Mouse (Mus musculus) limb, embryonic 15.5 days (tissue): ENCODE measurements around the gene Ptprcap. TPM values are rescaled to one million over a fixed set of nuclear protein-coding genes. Genes with fewer than 3 reads are reported as not detected.

ENCODE experiments used
- ATAC-seq: fragments of 200-750 bp; cut with Nextera tagmentation; 2 replicates; pipeline ENCODE4 v1.8.0; 2017; ENCODE audit warnings: low read depth, moderate TSS enrichment; ENCODE audit not compliant: insufficient number of reproducible peaks, low FRiP score, low TSS enrichment
- H3K27ac ChIP-seq: fragments of 300-500 bp; sonication (generic); 2 replicates; pipeline ENCODE4 v1.5.1; 2015; ENCODE audit warnings: moderate library complexity, mild to moderate bottlenecking, inconsistent platforms
- H3K27me3 ChIP-seq: fragments of 300-500 bp; sonication (generic); 2 replicates; pipeline ENCODE4 v1.6.1; 2015; ENCODE audit warnings: inconsistent platforms
- H3K36me3 ChIP-seq: fragments of 300-500 bp; sonication (generic); 2 replicates; pipeline ENCODE4 v1.6.1; 2015; ENCODE audit warnings: inconsistent platforms
- H3K4me1 ChIP-seq: fragments of 300-500 bp; sonication (generic); 2 replicates; pipeline ENCODE4 v1.6.1; 2015; ENCODE audit warnings: inconsistent platforms
- H3K4me2 ChIP-seq: fragments of 300-500 bp; sonication (generic); 2 replicates; pipeline ENCODE4 v1.6.1; 2015; ENCODE audit warnings: mild to moderate bottlenecking, inconsistent platforms
- H3K4me3 ChIP-seq: fragments of 300-500 bp; sonication (generic); 2 replicates; pipeline ENCODE4 v1.5.1; 2015; ENCODE audit warnings: mild to moderate bottlenecking, inconsistent platforms
- H3K9ac ChIP-seq: fragments of 300-500 bp; sonication (generic); 2 replicates; pipeline ENCODE4 v1.6.1; 2015; ENCODE audit warnings: inconsistent platforms
- H3K9me3 ChIP-seq: fragments of 300-500 bp; sonication (generic); 2 replicates; pipeline ENCODE4 v1.6.1; 2016; ENCODE audit warnings: inconsistent platforms
- WGBS: fragments of 180-500 bp; shearing (Covaris S2); methylation state at CpG from one replicate; pipeline ENCODE4 v1.1.7; 2015; 5-methylcytosine and 5-hydroxymethylcytosine counted together
- polyA plus RNA-seq: library from polyadenylated mRNA; unstranded; fragments of >200 nt; fragmentation: Nextera tagmentation; extraction: Ambion mirVana; gene quantifications from 2 replicates; pipeline ENCODE4 v1.2.1, GENCODE M21; 2015

The Ptprcap gene
- polyA plus RNA-seq, 1 experiment from 2014 or later = 9.5 TPM

- peak overlapping the region; percentile 85 for H3K4me2 ChIP-seq
- peaks cover 33% of the 10 kb centered on the region for H3K36me3 ChIP-seq
- no peaks in the 10 kb centered on the region for H3K9me3 ChIP-seq
- 40% methylated on average over 4 of the region's 4 CpGs for WGBS
- H3K4me3 ChIP-seq = peak overlapping the region; percentile 73
- H3K4me1 ChIP-seq = peaks cover 17% of the 10 kb centered on the region
- no peak for ATAC-seq
- H3K27ac ChIP-seq = peak overlapping the region; percentile 75
- peak overlapping the region; percentile 73; the same call in 1 of the 2 replicates for H3K9ac ChIP-seq
- no peaks in the 10 kb centered on the region for H3K27me3 ChIP-seq
These were observed 10.1 kb downstream of the Ptprcap start for GRCm38 (mm10) chr19:4163543-4163887.

GRCm38 (mm10) chr19:4164100-4164499, 10.7 kb downstream of the Ptprcap start:
- Histone ChIP-seq H3K4me1 (peaks cover 19% of the 10 kb centered on the region), H3K9me3 (no peaks in the 10 kb centered on the region), H3K36me3 (peaks cover 27% of the 10 kb centered on the region), H3K27ac (no peak overlapping the region), H3K9ac (no peak overlapping the region), H3K4me2 (no peak overlapping the region), H3K27me3 (no peaks in the 10 kb centered on the region), H3K4me3 (no peak overlapping the region)
- 74% methylated on average over 3 of the region's 3 CpGs for WGBS
- no peak for ATAC-seq

- Histone ChIP-seq H3K27me3 (no peaks in the 10 kb centered on the region), H3K4me1 (peaks cover 22% of the 10 kb centered on the region), H3K9me3 (no peaks in the 10 kb centered on the region), H3K36me3 (peaks cover 21% of the 10 kb centered on the region), H3K4me3 (no peak overlapping the region), H3K27ac (no peak overlapping the region), H3K9ac (no peak overlapping the region), H3K4me2 (no peak overlapping the region)
- WGBS = 79% methylated on average over 2 of the region's 2 CpGs
- ATAC-seq = no peak
These were observed 11.3 kb downstream of the Ptprcap start for GRCm38 (mm10) chr19:4164721-4165120.

GRCm38 (mm10) chr19:4166678-4167476, 13.5 kb downstream of the Ptprcap start:
- WGBS = 71% methylated on average over 9 of the region's 9 CpGs

GRCm38 (mm10) chr19:4169378-4169784, 16.0 kb downstream of the Ptprcap start:
- ATAC-seq = peak; percentile 93
- H3K27me3 ChIP-seq = no peaks in the 10 kb centered on the region
- peak overlapping the region; percentile 96 for H3K27ac ChIP-seq
- H3K4me1 ChIP-seq = peaks cover 29% of the 10 kb centered on the region
- H3K36me3 ChIP-seq = no peaks in the 10 kb centered on the region
- WGBS = under 1% methylated on average over 43 of the region's 43 CpGs
- H3K4me2 ChIP-seq = peak overlapping the region; percentile 86
- H3K9ac ChIP-seq = peak overlapping the region; percentile 73
- H3K4me3 ChIP-seq = peak overlapping the region; percentile 52
- no peaks in the 10 kb centered on the region for H3K9me3 ChIP-seq

More at GRCm38 (mm10) chr19:4166678-4167476, 13.5 kb downstream of the Ptprcap start:
- peaks cover 40% of the 10 kb centered on the region for H3K4me1 ChIP-seq
- H3K36me3 ChIP-seq = peaks cover 3% of the 10 kb centered on the region
- no peaks in the 10 kb centered on the region for H3K9me3 ChIP-seq
- H3K27me3 ChIP-seq = no peaks in the 10 kb centered on the region
- no peak overlapping the region for H3K4me3 ChIP-seq
- H3K27ac ChIP-seq = no peak overlapping the region
- ATAC-seq = no peak
- H3K9ac ChIP-seq = no peak overlapping the region
- H3K4me2 ChIP-seq = no peak overlapping the region

GRCm38 (mm10) chr19:4169810-4170209, 16.4 kb downstream of the Ptprcap start:
- Histone ChIP-seq H3K4me1 (peaks cover 29% of the 10 kb centered on the region), H3K9ac (peak overlapping the region; percentile 73), H3K36me3 (no peaks in the 10 kb centered on the region), H3K4me3 (peak overlapping the region; percentile 52), H3K27ac (peak overlapping the region; percentile 96), H3K9me3 (no peaks in the 10 kb centered on the region), H3K4me2 (peak overlapping the region; percentile 86), H3K27me3 (no peaks in the 10 kb centered on the region)
- 7% methylated on average over 27 of the region's 27 CpGs for WGBS
- peak; percentile 30 for ATAC-seq

- peak overlapping the region; percentile 96 for H3K27ac ChIP-seq
- 84% methylated on average over 10 of the region's 10 CpGs for WGBS
- H3K9me3 ChIP-seq = no peaks in the 10 kb centered on the region
- no peak overlapping the region for H3K4me2 ChIP-seq
- peaks cover 39% of the 10 kb centered on the region for H3K4me1 ChIP-seq
- H3K9ac ChIP-seq = no peak overlapping the region
- no peaks in the 10 kb centered on the region for H3K27me3 ChIP-seq
- no peak overlapping the region for H3K4me3 ChIP-seq
- ATAC-seq = no peak
- H3K36me3 ChIP-seq = no peaks in the 10 kb centered on the region
These were observed 17.5 kb downstream of the Ptprcap start for GRCm38 (mm10) chr19:4170723-4171392.

GRCm38 (mm10) chr19:4171393-4172290, 18.2 kb downstream of the Ptprcap start:
- Histone ChIP-seq H3K4me1 (peaks cover 39% of the 10 kb centered on the region), H3K36me3 (no peaks in the 10 kb centered on the region), H3K27me3 (no peaks in the 10 kb centered on the region), H3K4me3 (no peak overlapping the region), H3K4me2 (no peak overlapping the region), H3K27ac (peak overlapping the region; percentile 66), H3K9me3 (no peaks in the 10 kb centered on the region), H3K9ac (no peak overlapping the region)
- WGBS = 43% methylated on average over 13 of the region's 13 CpGs
- ATAC-seq = no peak

- Histone ChIP-seq H3K27ac (no peak overlapping the region), H3K36me3 (no peaks in the 10 kb centered on the region), H3K4me2 (no peak overlapping the region), H3K27me3 (no peaks in the 10 kb centered on the region), H3K4me3 (no peak overlapping the region), H3K9me3 (no peaks in the 10 kb centered on the region), H3K4me1 (peaks cover 39% of the 10 kb centered on the region), H3K9ac (no peak overlapping the region)
- ATAC-seq = no peak
- WGBS = 58% methylated on average over 11 of the region's 11 CpGs
These were observed 19.5 kb downstream of the Ptprcap start for GRCm38 (mm10) chr19:4172925-4173324.

GRCm38 (mm10) chr19:4175368-4175947, 22.1 kb downstream of the Ptprcap start, which contains the start of gene Carns1:
Gene Carns1 (minus strand): TSS chr19:4175479.
- H3K4me1 ChIP-seq = peaks cover 27% of the 10 kb centered on the region
- H3K4me3 ChIP-seq = no peak within 1 kb of the TSS
- peak; percentile 49; the same call in 1 of the 2 replicates for ATAC-seq
- peak within 1 kb of the TSS; percentile 35 for H3K4me2 ChIP-seq
- H3K27ac ChIP-seq = peak within 1 kb of the TSS; percentile 29; the same call in 1 of the 2 replicates
- H3K27me3 ChIP-seq = no peaks in the 10 kb centered on the region
- 0 out of 2 replicates have a peak within 1 kb of the TSS, but pooled peaks have one; percentile 23 for H3K9ac ChIP-seq
- whole genome bisulfite sequencing = 5% methylated on average over 11 of the region's 11 CpGs
- no peaks in the 10 kb centered on the region for H3K9me3 ChIP-seq
- H3K36me3 ChIP-seq = no peaks in the 10 kb centered on the region

- H3K36me3 ChIP-seq = no peaks in the 10 kb centered on the region
- ATAC-seq = no peak
- no peak overlapping the region for H3K4me2 ChIP-seq
- H3K9ac ChIP-seq = no peak overlapping the region
- peaks cover 14% of the 10 kb centered on the region for H3K4me1 ChIP-seq
- H3K4me3 ChIP-seq = no peak overlapping the region
- no peaks in the 10 kb centered on the region for H3K27me3 ChIP-seq
- H3K9me3 ChIP-seq = no peaks in the 10 kb centered on the region
- H3K27ac ChIP-seq = no peak overlapping the region
- WGBS = 88% methylated on average over 7 of the region's 7 CpGs
These were observed 27.0 kb downstream of the Ptprcap start for GRCm38 (mm10) chr19:4180411-4180810.
